Mouse (Mus musculus) kidney, adult 9 months (tissue): Measurements from ENCODE around the gene Cldnd1.

ENCODE experiments used
- DNase-seq: peaks from one replicate; pipeline ENCODE4 v3.0.0; 2022

The Cldnd1 gene

DNA sequence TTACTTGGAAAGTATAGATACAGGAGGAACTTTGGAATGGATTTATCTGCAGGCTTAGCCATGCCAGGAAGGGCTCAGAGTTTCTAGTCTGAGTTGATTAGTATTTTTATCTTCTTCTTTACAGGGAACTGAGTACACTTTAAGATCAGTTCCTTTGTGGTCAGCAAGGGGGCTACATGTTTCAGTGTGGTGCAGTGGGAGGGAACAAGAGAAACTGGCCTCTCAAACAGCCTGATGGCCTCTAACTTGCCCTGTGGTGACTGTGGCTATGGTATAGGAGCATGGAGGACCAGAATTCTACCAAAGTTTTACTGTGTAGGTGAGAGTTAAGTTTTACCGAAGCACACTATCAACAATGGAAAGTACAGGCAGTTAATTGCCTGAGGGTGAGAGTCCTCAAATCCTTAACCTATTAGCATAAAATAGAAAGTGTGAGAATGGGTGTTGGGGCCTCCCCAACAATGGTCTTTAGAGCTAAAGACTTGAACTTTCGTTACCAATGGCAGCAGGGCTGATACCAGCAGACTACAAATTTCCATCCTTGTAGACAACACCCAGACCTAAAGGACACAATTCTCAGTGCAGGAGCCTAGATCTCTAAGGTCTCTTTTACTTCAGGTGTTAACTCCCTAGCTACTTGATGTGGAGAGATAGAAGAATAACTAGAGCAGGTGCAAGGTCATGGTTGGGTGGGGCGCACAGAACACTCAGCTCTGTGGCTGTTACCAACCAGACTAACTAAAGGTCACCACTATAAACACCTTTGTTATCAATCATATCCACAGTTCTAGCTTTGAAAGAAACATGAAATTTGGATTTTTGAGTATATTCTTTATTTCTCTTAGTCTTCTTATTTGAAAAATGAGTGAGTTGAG, 18.9 kb upstream of the Cldnd1 start:
- DNase-seq: no peak

DNA sequence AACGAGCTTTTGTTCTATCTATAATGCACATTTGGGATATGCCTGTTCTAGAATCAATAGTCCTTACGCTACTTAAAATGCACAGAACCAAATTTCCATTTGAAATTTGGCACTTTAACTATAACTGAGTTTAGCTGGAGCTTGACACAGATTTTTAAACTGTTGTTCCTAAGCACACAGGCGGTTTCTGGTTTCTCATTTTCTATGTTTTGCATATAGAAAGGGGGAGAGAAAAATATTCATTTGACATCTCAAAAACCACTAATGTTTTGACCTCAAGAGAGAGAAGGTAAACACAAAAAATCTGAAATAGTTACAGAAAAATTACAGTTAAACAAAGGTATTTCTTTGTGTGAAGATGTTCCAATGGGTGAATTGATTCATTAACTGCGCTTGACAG, 18.2 kb upstream of the Cldnd1 start:
- DNase-seq: no peak

DNA sequence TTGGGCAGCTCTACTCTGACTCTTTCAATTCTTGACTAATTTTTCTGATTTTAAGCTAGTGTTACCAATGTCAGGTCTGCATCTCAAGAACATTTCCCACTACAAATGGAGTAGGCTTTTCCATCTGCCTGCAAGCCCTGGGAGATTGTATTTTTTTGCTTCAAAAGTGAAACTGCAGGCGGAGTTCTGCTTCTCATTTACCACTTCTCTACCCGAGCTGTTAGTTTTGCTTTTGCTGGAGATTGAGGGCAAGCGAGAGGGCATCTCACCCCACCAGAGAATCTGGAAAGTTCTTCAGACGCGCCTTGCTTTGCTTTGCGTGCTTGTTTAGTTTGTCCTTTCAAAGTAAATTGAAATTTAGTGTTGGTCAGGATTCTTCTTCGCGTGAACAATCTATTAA, 15.5 kb upstream of the Cldnd1 start:
- DNase-seq: no peak

DNA sequence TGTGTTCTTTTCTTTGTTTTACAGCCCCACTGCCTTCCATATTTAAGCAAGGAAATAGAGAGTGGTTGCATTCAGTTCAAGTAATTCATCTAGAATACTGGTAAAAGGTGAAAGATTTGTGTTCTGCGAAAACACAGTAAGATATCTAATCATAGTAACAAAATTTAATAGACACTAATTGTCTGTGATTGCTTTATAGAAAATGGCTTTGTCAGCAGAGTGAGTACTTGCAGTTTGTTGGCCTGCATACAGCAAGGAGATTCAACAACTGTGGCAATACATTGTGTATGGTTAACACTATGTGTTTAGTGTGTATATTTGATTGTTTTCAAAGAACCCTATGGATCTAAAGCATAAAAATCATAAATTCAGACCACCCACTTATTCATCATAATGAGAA, 14.6 kb upstream of the Cldnd1 start:
- no peak for DNase-seq

DNA sequence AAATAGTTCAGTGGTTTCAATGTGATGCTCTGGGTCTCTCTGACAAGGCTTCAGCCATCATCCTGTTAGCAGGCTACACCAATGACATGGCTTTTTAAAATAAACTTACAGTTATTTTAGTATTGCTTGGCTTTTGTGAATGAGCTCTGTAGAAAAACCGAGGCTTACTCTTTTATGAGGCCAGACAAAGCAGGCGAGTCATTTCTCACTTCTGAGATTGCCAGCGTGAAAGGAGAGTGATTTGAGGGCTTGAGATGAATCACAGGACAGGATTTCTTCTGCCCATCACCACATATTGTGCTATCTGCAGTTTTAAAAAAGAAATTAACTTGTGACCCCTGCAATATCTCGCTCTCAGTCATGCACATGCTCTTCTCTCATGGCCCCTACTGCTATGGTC, 12.7 kb upstream of the Cldnd1 start:
- no peak for DNase-seq

DNA sequence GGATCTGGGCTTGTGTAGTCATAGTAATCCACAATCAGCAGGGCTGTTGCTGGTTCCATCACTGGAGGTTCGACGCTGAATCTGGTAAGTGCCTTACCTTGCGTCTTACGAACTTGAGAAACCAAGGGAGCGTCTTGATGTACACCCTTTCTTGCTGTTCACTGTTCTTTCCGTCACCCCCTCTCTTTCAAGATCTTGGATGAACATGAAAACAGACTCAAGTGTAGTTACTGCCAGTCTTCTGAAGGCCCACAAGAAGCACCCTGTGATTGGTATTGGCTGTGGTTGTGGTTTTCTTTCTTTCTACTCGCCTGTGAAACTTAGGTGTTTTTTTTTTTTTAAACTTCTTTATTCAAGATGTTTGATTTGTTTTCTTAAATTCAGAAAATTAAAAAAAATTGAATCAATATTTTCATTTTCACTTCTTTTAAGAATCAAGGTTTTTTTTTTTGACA, 9.0 kb upstream of the Cldnd1 start, which contains the start of gene Gpr15:
TSS of gene Gpr15 (minus strand) at position 405 of the 455 bp plus-strand sequence.
- DNase-seq: no peak

DNA sequence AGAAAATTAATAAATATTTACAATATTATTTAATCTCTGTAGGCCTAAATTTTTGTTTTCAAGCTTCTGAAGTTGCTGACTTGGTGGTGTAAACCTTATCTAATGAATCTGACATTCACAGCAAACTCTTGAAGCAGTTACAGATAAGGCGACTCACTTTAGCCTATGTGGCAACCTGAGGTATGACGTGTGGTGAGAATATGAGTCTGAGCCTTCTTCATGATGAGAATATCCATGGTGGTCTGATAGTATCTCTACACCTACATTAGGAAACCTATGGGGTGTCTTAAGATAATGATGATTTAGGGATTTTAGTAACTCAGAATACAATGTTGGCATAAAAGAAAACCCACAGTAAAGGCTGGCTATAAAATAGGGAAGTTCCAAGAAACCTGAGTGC, 5.4 kb upstream of the Cldnd1 start:
- DNase-seq: no peak

DNA sequence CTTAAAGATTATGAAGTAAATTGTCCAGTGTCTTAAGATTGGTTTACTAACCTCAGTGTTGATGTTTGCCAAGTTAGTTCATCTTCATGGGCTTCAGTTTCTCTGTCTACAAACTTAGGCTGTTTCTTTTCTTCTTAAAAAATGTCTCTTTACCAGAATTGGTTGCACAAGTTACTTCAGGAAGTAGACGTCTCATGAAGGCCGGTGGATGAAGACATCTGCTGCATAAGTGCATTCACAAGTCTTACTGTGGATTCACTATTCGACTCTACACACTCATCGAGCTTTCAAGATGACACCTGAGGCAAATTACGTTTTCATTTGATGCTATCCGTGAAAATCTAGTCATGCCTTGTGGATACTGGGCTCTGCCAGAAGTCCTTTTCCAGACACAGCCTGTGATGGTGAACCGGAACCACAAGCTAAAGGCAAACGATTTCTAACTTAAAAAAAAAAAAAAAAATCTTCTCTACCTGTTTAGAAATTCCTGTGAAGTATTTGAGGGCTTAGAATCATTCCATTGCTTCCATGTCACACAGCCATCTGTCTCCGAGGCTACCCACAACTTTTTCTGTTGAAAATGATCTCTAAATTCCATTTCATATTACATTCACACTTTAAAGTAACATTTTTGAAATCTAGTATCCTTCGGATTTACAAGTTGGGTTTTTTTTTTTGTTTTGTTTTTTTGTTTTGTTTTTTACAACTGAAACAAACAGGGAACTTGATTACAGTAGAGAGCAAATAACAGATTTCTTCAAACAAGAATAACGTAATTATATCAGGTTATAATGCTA, 832 bp upstream of the Cldnd1 start:
- DNase-seq: no peak

DNA sequence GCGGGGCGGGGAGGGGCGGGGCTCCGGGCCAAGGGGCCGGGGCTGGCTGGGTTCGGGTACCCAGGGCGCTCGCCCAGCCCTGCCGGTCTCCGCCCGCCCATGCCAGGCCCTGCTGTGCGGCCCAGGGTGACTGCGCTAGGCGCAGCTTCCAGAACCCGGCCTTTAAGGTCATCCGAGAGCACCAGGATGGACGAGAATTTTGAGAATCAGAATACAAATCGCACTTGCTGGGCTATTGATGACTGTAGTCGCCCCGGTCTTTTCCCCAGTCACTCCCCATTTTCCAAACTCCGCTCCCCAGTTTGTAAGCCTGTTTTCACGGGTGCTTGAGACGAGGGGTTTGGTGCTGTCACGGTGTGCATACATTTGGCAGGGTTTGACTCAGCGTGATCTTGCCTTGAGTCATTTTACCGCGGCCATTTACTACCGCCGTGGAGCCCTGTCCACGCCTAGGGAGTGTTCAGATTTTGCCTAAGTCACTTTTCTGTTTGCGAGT, 514 bp downstream of the Cldnd1 start:
- no peak for DNase-seq

DNA sequence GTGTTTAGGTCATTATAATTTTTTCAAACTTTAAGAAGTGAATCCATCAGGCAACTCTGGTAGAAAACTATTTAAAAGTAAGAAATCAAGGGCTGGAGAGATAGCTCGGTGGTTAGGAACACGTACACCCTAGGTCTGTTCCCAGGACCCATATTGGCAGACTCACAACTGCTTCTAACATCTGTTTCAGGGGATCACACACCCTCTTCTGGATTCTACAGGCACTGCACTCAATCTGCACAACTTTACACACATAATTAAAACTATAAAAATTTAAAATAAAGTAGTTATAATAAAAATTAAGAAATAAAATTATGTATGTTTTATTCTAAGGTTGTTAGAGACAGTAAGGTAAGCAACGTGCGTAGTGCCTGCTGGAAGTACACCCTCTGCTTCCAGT, 10.5 kb downstream of the Cldnd1 start:
- no peak for DNase-seq

DNA sequence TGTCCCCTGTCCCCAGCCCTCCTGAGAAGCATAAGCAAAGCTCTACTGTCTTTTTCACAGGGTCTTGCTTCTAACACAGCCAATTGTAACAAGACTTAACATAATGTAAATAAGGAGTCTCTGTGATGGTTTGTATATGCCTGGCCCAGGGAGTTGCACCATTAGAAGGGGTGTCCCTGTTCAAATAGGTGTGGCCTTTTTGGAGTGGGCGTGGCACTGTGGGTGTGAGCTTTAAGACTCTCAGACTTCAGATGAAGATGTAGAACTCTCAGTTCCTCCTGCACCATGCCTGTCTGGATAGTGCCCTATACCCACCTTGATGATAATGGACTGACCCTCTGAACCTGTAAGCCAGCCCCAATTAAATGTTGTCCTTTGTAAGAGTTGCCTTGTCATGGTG, 11.1 kb downstream of the Cldnd1 start:
- no peak for DNase-seq

DNA sequence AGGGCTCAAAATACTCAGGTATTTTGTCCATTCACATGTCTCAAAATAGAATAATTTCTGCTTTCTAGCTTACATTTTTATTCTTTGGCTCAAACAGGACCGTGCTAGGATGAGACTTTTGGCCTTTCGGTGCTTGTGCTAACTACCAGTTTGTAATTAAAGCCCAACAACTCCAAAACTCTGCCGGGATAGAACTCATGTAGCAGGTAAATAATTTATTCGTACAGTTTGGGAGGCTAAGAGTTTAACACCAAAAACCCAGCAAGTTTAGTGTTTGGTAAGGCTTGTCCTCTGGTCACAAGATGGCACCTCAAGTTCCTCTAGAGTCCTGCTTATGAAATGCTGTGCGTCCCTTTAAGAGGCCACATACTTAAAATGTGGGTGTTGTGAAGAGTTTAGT, 13.0 kb downstream of the Cldnd1 start:
- peak; percentile 58 for DNase-seq

DNA sequence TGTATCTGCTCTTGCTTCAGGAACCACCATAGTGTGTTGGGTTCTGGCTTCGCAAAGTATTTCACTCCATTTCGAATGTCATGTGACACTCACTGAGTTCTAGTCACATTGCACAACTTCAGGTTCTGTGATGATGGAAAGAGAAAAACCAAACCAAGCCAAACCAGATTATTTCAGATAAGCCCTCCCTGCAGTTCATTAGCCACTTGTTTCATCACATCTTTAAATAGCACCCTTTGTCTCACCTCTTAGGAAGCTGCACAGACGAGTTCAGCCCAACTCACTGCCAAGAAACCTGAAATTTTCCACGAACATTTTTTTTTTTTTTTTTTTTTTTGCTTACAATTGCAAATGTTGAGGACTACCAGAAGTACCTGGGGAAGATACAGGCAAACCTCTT, 19.0 kb downstream of the Cldnd1 start:
- no peak for DNase-seq

DNA sequence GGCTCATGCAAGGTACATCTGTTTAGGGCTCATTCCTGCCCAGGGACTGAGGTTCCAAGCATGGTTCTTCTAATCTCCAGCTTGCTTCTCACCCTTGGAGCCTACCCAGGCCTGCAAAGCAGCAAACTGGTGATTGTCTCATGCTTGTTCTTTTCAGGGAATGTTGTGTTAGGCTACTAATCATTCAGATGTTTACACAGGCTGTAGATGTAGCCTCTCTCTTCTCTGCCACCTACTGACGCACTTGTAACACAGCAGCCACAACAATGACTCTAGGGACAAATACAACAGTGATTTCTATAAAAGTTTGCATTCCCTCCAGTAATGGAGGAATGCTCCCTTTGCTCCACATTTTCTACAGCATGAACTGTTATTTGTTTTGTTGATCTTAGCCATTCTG, 23.6 kb downstream of the Cldnd1 start:
- DNase-seq: no peak

DNA sequence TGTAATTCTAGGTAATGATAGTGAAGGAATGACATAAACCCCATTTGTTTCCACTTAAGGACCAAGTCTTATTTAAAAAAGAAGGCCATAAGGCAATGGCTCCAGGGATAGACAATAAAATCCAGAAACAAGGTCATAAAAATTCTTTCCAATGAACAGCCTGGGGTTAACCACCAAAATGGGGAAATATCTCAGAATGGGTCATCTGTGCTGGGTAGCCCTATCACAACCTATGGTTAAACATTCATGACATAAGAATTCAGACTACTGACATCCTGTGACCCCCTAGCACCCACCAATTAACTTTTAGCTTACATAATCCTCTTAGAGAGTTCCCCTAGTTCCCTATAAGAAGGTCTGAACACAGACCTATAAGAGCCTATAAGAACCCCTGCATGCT, 28.5 kb downstream of the Cldnd1 start:
- DNase-seq: no peak

DNA sequence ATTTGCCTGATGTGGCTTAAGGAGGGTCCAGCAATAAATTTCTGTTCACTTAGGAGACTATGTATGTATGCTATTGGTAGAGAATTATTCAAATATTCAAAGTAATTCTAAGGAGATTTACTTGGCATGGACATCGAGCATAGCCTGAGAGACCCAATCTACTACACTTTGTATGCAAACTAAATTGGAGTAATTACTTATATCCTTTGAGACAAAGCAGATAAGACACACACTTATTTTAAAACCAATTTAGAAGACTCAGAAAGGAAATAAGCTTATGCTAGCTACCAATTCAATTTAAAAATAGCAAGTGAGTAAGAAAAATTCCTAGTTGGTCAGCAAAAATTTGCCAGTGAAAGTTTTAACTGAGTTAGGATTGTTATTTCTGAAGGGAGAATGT, 35.4 kb downstream of the Cldnd1 start, which contains the start of gene Olfr172:
TSS of gene Olfr172 (minus strand) at position 101 of the 400 bp plus-strand sequence.
- no peak for DNase-seq
